Mouse (Mus musculus): Measurements from ENCODE around the gene Olfr311. TPM values are rescaled to one million over a fixed set of nuclear protein-coding genes. Genes with fewer than 3 reads are reported as not detected.

Olfr311 gene
- polyA plus RNA-seq, 1 experiment from 2014 or later: not detected

DNA sequence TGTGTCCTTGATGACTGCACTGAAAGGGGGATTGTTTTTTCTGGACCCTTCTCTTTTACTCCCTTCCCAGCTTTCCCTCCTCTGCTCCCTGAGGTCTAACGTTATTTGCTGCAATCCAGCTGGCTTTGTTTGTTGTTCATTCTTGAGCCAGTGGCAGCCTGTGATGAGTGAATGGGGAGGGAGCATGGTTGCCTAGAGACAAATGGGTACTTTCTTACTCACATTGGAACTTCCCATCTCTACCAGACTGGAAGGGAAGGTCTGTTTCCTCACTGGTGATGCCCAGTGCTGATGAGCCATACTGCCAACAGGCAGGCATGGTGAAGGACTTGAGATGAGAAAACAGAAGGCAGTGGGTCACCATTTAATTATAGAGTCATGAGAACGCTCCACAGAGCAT is 10.7 kb downstream of the Olfr311 start:
- WGBS: 70% methylated on average over 2 of the region's 2 CpGs
- Histone ChIP-seq H3K9me3 (ENCODE audit: control insufficient read depth, low read depth, low read length) (no peaks in the 10 kb centered on the region), H3K27me3 (ENCODE audit: control insufficient read depth, insufficient read depth, low read length) (no peaks in the 10 kb centered on the region), H3K27ac (ENCODE audit: low read length) (no peak overlapping the region), H3K36me3 (ENCODE audit: control insufficient read depth, insufficient read depth, low read length) (peaks cover 9% of the 10 kb centered on the region), H3K4me2 (replicated peaks; ENCODE audit: low read depth, low read length) (no peak overlapping the region), H3K4me3 (ENCODE audit: low read depth, low read length) (no peak overlapping the region), H3K9ac (replicated peaks; ENCODE audit: low read depth, low read length) (no peak overlapping the region), H3K4me1 (ENCODE audit: control insufficient read depth, insufficient read depth, low read length) (peaks cover 4% of the 10 kb centered on the region)
- no peak for ATAC-seq (ENCODE audit: insufficient number of reproducible peaks, insufficient read depth, low FRiP score, low read depth)

DNA sequence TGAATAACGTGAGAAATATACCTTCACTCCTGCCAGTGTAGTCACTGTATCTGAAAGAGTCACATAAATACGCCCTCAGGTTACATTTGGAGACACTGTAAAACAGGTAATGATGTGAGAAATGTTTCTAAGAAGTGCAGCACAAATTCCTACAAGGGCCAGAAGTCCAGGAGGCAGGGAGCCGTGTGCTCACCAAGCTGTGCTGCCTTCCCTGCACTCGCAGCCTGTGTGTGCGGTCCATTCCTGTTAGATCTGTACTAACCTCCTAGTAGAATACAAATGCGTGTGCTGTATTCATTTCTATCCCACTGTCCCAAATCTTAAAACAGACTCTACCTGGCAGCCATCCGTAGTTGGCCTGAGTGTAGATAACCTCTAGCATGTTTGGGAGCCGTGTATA is 21.7 kb downstream of the Olfr311 start:
- Histone ChIP-seq H3K9me3 (ENCODE audit: control insufficient read depth, low read depth, low read length) (peaks cover 24% of the 10 kb centered on the region; the same call in 1 of the 2 replicates), H3K27ac (ENCODE audit: low read length) (no peak overlapping the region), H3K36me3 (ENCODE audit: control insufficient read depth, insufficient read depth, low read length) (peaks cover 30% of the 10 kb centered on the region), H3K4me1 (ENCODE audit: control insufficient read depth, insufficient read depth, low read length) (no peaks in the 10 kb centered on the region), H3K4me2 (replicated peaks; ENCODE audit: low read depth, low read length) (no peak overlapping the region), H3K4me3 (ENCODE audit: low read depth, low read length) (no peak overlapping the region), H3K9ac (replicated peaks; ENCODE audit: low read depth, low read length) (no peak overlapping the region), H3K27me3 (ENCODE audit: control insufficient read depth, insufficient read depth, low read length) (no peaks in the 10 kb centered on the region)
- ATAC-seq (ENCODE audit: insufficient number of reproducible peaks, insufficient read depth, low FRiP score, low read depth): no peak
- WGBS: 93% methylated on average over 8 of the region's 8 CpGs

DNA sequence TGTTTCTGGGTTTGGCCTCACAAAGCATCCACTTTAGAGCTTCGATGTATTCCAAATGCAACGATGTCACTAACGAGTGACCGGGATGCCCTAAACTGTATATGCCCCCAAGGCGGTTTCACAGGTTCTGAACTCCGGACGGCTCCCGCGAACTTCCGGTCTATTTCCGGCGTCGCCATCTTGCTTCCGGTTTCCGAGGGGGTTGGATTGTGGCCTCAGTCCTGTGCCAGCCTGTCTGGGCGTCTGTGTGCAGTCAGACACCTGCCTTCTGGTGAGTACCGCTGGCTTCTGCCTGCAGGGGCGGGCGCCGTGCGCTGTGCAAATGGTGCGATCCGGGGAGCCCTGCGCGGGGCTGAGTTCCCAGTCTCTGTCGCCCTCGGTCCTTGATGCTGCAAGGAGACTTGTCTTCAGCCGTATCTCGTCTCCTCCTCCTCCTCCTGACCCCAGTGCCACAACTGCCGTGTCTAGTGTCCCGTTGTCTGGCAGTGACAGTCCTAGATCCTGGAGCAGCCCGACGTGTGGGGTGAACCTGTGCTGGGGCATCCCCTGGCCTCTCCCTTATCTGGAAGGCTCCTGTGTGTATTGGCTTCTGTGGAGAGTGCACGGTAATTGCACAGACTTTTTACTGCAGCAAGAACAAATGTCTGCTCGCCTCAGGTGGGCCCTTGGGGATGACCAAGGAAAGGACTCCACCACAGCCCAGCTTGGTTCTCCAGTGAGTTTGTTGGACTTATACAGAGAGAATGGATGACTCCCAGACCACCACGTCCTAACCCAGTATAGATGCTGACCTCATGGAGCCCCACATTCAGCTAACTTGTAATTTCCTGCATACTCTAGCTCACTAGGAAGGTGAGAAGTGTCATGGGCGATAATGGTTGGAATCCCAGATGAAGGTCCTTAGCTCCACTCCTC is 28.2 kb downstream of the Olfr311 start, which contains the start of gene 2810021J22Rik:
2810021J22Rik (plus strand) TSS at position 178 of the 915 bp plus-strand sequence.
- H3K4me1 ChIP-seq (ENCODE audit: control insufficient read depth, insufficient read depth, low read length): peaks cover 4% of the 10 kb centered on the region; the same call in 1 of the 2 replicates
- peak within 1 kb of the TSS; percentile 62 for H3K4me2 ChIP-seq (replicated peaks; ENCODE audit: low read depth, low read length)
- H3K27me3 ChIP-seq (ENCODE audit: control insufficient read depth, insufficient read depth, low read length): no peaks in the 10 kb centered on the region
- peak within 1 kb of the TSS; percentile 44 for H3K9ac ChIP-seq (replicated peaks; ENCODE audit: low read depth, low read length)
- no peaks in the 10 kb centered on the region for H3K9me3 ChIP-seq (ENCODE audit: control insufficient read depth, low read depth, low read length)
- peak; percentile 85 for ATAC-seq (ENCODE audit: insufficient number of reproducible peaks, insufficient read depth, low FRiP score, low read depth)
- WGBS: 3% methylated on average over 37 of the region's 37 CpGs
- peak within 1 kb of the TSS; percentile 53 for H3K4me3 ChIP-seq (ENCODE audit: low read depth, low read length)
- peak within 1 kb of the TSS; percentile 48; the same call in 1 of the 2 replicates for H3K27ac ChIP-seq (ENCODE audit: low read length)
- peaks cover 12% of the 10 kb centered on the region; the same call in 1 of the 2 replicates for H3K36me3 ChIP-seq (ENCODE audit: control insufficient read depth, insufficient read depth, low read length)

DNA sequence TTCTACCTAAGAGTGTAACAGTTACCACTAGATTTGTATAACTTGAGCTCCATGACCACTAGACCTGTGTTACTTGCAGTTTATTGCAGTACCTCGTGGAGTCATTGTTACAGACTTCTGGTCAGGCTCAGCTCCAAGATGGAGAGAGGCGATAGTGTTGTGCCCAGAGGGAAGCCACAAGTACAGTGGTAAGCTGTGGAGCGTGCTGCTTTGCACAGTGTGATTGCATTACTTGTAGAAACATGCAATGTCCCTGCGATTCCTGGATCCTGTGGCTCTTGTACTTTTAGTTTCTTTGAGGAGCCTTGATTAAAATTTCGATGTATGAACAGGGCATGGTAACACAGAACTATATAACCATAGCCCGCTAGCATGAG is 28.9 kb downstream of the Olfr311 start:
- Histone ChIP-seq H3K36me3 (ENCODE audit: control insufficient read depth, insufficient read depth, low read length) (peaks cover 12% of the 10 kb centered on the region; the same call in 1 of the 2 replicates), H3K9ac (replicated peaks; ENCODE audit: low read depth, low read length) (no peak overlapping the region), H3K4me3 (ENCODE audit: low read depth, low read length) (peak overlapping the region; percentile 53), H3K9me3 (ENCODE audit: control insufficient read depth, low read depth, low read length) (no peaks in the 10 kb centered on the region), H3K4me1 (ENCODE audit: control insufficient read depth, insufficient read depth, low read length) (peaks cover 4% of the 10 kb centered on the region; the same call in 1 of the 2 replicates), H3K27me3 (ENCODE audit: control insufficient read depth, insufficient read depth, low read length) (no peaks in the 10 kb centered on the region), H3K4me2 (replicated peaks; ENCODE audit: low read depth, low read length) (peak overlapping the region; percentile 62), H3K27ac (ENCODE audit: low read length) (no peak overlapping the region)
- 82% methylated on average over 6 of the region's 6 CpGs for WGBS
- no peak for ATAC-seq (ENCODE audit: insufficient number of reproducible peaks, insufficient read depth, low FRiP score, low read depth)

DNA sequence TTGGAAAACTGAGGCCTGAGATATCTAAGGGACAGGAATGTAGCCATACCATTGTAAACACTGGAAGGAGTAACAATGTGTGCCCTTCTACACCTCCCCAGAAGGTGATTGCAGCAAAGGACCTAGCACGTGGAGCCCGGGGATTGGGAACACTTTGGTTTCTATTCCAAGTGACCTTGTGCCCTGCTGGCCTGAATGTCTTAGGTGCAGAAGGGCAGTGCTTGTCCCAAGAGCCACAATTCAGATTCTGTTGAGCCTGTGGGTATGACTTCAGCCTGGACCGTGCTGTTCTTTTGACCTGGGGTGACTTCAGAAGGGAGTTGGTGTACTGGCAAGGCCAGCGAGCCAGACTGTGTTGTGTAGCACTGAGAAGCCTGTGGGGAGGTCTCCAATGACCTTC is 31.9 kb downstream of the Olfr311 start:
- H3K27ac ChIP-seq (ENCODE audit: low read length): no peak overlapping the region
- H3K9ac ChIP-seq (replicated peaks; ENCODE audit: low read depth, low read length): no peak overlapping the region
- H3K27me3 ChIP-seq (ENCODE audit: control insufficient read depth, insufficient read depth, low read length): no peaks in the 10 kb centered on the region
- no peak overlapping the region for H3K4me3 ChIP-seq (ENCODE audit: low read depth, low read length)
- peaks cover 4% of the 10 kb centered on the region; the same call in 1 of the 2 replicates for H3K4me1 ChIP-seq (ENCODE audit: control insufficient read depth, insufficient read depth, low read length)
- no peaks in the 10 kb centered on the region for H3K9me3 ChIP-seq (ENCODE audit: control insufficient read depth, low read depth, low read length)
- peaks cover 12% of the 10 kb centered on the region; the same call in 1 of the 2 replicates for H3K36me3 ChIP-seq (ENCODE audit: control insufficient read depth, insufficient read depth, low read length)
- WGBS: 79% methylated on average over 4 of the region's 4 CpGs
- no peak overlapping the region for H3K4me2 ChIP-seq (replicated peaks; ENCODE audit: low read depth, low read length)
- no peak for ATAC-seq (ENCODE audit: insufficient number of reproducible peaks, insufficient read depth, low FRiP score, low read depth)

DNA sequence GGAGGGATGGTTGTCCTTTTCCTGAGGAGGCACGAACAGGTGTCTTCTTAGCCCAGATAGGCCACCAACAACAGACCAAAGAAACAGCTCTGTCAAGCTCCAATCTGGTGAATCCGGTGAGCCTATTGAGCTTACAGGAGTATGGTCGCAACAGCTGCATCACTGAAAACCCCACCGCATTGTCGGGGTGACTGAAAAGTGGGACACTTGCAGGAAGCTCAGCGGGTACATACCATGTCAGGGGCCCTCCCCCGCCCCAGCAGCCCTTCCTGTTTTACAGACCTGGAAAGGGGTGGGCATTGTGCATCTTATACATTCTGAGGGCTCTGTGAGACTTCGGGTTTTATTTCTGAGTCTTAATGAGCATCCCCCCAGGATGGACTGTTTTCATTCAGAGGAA is 44.7 kb downstream of the Olfr311 start:
- no peak overlapping the region for H3K9ac ChIP-seq (replicated peaks; ENCODE audit: low read depth, low read length)
- WGBS: 82% methylated on average over 8 of the region's 8 CpGs
- no peaks in the 10 kb centered on the region for H3K9me3 ChIP-seq (ENCODE audit: control insufficient read depth, low read depth, low read length)
- peaks cover 29% of the 10 kb centered on the region for H3K36me3 ChIP-seq (ENCODE audit: control insufficient read depth, insufficient read depth, low read length)
- H3K27ac ChIP-seq (ENCODE audit: low read length): no peak overlapping the region
- no peak for ATAC-seq (ENCODE audit: insufficient number of reproducible peaks, insufficient read depth, low FRiP score, low read depth)
- H3K4me1 ChIP-seq (ENCODE audit: control insufficient read depth, insufficient read depth, low read length): no peaks in the 10 kb centered on the region
- no peaks in the 10 kb centered on the region for H3K27me3 ChIP-seq (ENCODE audit: control insufficient read depth, insufficient read depth, low read length)
- no peak overlapping the region for H3K4me3 ChIP-seq (ENCODE audit: low read depth, low read length)
- no peak overlapping the region for H3K4me2 ChIP-seq (replicated peaks; ENCODE audit: low read depth, low read length)

DNA sequence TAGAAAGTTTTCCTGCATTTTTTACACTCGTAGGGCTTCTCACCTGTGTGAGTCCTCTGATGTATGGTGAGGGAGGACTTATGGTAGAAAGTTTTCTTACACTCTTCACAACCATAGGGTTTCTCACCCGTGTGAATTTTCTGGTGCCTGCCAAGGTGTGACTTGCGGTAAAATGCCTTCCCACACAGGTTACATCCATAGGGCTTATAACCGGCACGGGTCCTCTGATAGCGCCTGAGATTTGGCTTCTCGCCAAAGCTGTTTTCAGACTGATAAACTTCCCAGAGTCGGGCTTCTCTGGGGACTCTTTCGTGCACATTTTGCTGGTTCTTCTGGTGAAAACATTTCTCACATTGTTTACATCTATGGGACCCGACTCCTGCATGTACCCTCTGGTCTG is 51.5 kb downstream of the Olfr311 start:
- no peak overlapping the region for H3K4me3 ChIP-seq (ENCODE audit: low read depth, low read length)
- H3K4me2 ChIP-seq (replicated peaks; ENCODE audit: low read depth, low read length): no peak overlapping the region
- H3K9me3 ChIP-seq (ENCODE audit: control insufficient read depth, low read depth, low read length): no peaks in the 10 kb centered on the region
- no peak for ATAC-seq (ENCODE audit: insufficient number of reproducible peaks, insufficient read depth, low FRiP score, low read depth)
- H3K27ac ChIP-seq (ENCODE audit: low read length): no peak overlapping the region
- no peak overlapping the region for H3K9ac ChIP-seq (replicated peaks; ENCODE audit: low read depth, low read length)
- H3K36me3 ChIP-seq (ENCODE audit: control insufficient read depth, insufficient read depth, low read length): peaks cover 37% of the 10 kb centered on the region
- 90% methylated on average over 10 of the region's 10 CpGs for WGBS
- no peaks in the 10 kb centered on the region for H3K4me1 ChIP-seq (ENCODE audit: control insufficient read depth, insufficient read depth, low read length)
- H3K27me3 ChIP-seq (ENCODE audit: control insufficient read depth, insufficient read depth, low read length): no peaks in the 10 kb centered on the region
